ENCODE assay signal across 12 mouse cellular contexts in the genomic region with DNA sequence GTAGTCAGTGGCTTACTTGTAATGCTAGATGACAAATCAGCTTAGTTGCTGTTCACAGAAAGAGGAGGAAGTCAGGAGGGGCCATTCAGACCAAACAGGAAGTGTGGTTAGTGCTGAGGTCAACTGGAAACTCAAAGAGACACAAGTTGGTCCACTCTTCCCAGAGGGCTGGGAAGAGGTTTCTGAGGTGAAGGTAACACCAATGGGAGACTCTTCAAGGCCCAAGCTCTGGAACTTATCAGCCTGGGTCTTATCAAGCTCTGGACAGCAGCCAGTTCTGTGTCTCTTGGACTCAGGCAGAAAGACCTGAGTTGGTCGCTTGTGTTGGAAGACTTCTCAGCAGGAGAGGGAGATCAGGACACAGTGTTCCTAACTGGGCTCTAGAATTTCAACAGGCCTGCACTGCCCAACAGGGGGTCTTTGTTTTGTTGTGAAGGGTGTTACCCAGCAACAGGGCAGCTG. TPM values are rescaled to one million over a fixed set of nuclear protein-coding genes. Genes with fewer than 3 reads are reported as not detected.
DNase-seq lines count a peak whose midpoint lies in the region; ATAC-seq and TF ChIP-seq lines count a peak whose summit lies in the region.
"Had no signal": no experiment of that assay in that cellular context is flagged by ENCODE, and none has a peak within 500 bp of the region (broad histone marks: within the 10 kb centered on the region; RNA-seq: fewer than 3 reads in every experiment).

No protein-coding gene starts in this region.

- H3K9ac ChIP-seq in liver, postnatal 0 days (replicated peaks) = no peak overlapping the region
- H3K9ac ChIP-seq in hindbrain, embryonic 11.5 days (ENCODE audit: low read depth, low read length) = no peak overlapping the region
- H3K9ac ChIP-seq: neural tube, embryonic 12.5 days had no signal

- H3K4me3 ChIP-seq in liver, postnatal 0 days (ENCODE audit: low read depth, low read length) = no peak overlapping the region
- H3K4me3 ChIP-seq in hindbrain, embryonic 11.5 days (ENCODE audit: low read depth, low read length) = no peak overlapping the region
- H3K4me3 ChIP-seq: neural tube, embryonic 12.5 days had no signal

- peak overlapping the region; percentile 61 for H3K27ac ChIP-seq in liver, postnatal 0 days (ENCODE audit: low read depth)
- no peak overlapping the region for H3K27ac ChIP-seq in hindbrain, embryonic 11.5 days (ENCODE audit: low read depth, low read length)
- H3K27ac ChIP-seq: neural tube, embryonic 12.5 days had no signal

- WGBS in liver, postnatal 0 days (ENCODE audit: insufficient replicate concordance) = 13% methylated on average over 1 of the region's 1 CpGs
- WGBS in hindbrain, embryonic 11.5 days = 69% methylated on average over 1 of the region's 1 CpGs

- no peak for TF ChIP-seq CTCF in liver, postnatal 0 days (IDR thresholded peaks at IDR 0.05; ENCODE audit: low read depth)

- peak; percentile 16 for DNase-seq in adrenal gland, adult 2 months
- DNase-seq in adrenal gland, postnatal 25 days = no peak
- DNase-seq in spleen, postnatal 36 days (ENCODE audit: low spot score in 2 of 2) = peak; percentile 25 to 38
- no peak for DNase-seq in spleen, adult 18-20 months
- peak; percentile 24 for DNase-seq in liver, postnatal 0 days
- DNase-seq in cerebellum, adult 8-10 months = no peak
- DNase-seq in cerebellum, postnatal 4 days (ENCODE audit: low spot score in 2 of 2) = no peak
- no peak for DNase-seq in hindbrain, embryonic 11.5 days (ENCODE audit: low spot score)
- DNase-seq: adrenal gland, adult 8-10 months; gastrocnemius, postnatal 36 days had no signal

- ATAC-seq in liver, postnatal 0 days = peak; percentile 72
- ATAC-seq in hindbrain, embryonic 11.5 days (ENCODE audit: low FRiP score) = no peak

- no peak overlapping the region for H3K4me2 ChIP-seq in liver, postnatal 0 days (ENCODE audit: low read depth, low read length)
- H3K4me2 ChIP-seq in hindbrain, embryonic 11.5 days (replicated peaks; ENCODE audit: low read depth, low read length) = no peak overlapping the region
- H3K4me2 ChIP-seq: neural tube, embryonic 12.5 days had no signal

- peaks cover 12% of the 10 kb centered on the region for H3K4me1 ChIP-seq in liver, postnatal 0 days (ENCODE audit: insufficient read depth)
- H3K4me1 ChIP-seq in hindbrain, embryonic 11.5 days (replicated peaks; ENCODE audit: control insufficient read depth, insufficient read depth, low read length) = no peaks in the 10 kb centered on the region
- H3K4me1 ChIP-seq: neural tube, embryonic 12.5 days had no signal

- H3K27me3 ChIP-seq in liver, postnatal 0 days (ENCODE audit: insufficient read depth, low read length) = no peaks in the 10 kb centered on the region
- no peaks in the 10 kb centered on the region for H3K27me3 ChIP-seq in hindbrain, embryonic 11.5 days (ENCODE audit: control insufficient read depth, insufficient read depth, low read length)
- H3K27me3 ChIP-seq: neural tube, embryonic 12.5 days had no signal

- peak; percentile 77; the same call in 1 of the 2 replicates for TF ChIP-seq EP300 in liver, postnatal 0 days (IDR thresholded peaks at IDR 0.05; ENCODE audit: low read depth)

- no peaks in the 10 kb centered on the region for H3K36me3 ChIP-seq in liver, postnatal 0 days (replicated peaks; ENCODE audit: insufficient read depth, low read length)
- H3K36me3 ChIP-seq in hindbrain, embryonic 11.5 days (ENCODE audit: control insufficient read depth, insufficient read depth, low read length) = no peaks in the 10 kb centered on the region
- H3K36me3 ChIP-seq: neural tube, embryonic 12.5 days had no signal

- no peaks in the 10 kb centered on the region for H3K9me3 ChIP-seq in liver, postnatal 0 days (ENCODE audit: low read length)
- no peaks in the 10 kb centered on the region for H3K9me3 ChIP-seq in hindbrain, embryonic 11.5 days (ENCODE audit: control insufficient read depth, low read length)
- H3K9me3 ChIP-seq: neural tube, embryonic 12.5 days had no signal

RNA-seq across cellular contexts. Expression of gene Txndc2, which starts 32.8 kb away (rescaled TPM):
- total RNA-seq in adrenal gland, adult 2 months (2021) = 10 to 100 TPM; 12.8 to 40.9 TPM
- 0.19 and 0.61 TPM in 2 replicates for polyA plus RNA-seq in adrenal gland, adult 2 months (2012; rRNA removed)
- 39.6 and 47.1 TPM in 2 replicates for total RNA-seq in adrenal gland, postnatal 25 days (2021)
- not detected in 2 replicates for polyA plus RNA-seq in liver, postnatal 0 days (2015; fragmentation: Nextera tagmentation; extraction: Ambion mirVana)
- polyA plus RNA-seq in hindbrain, embryonic 11.5 days (2014; fragmentation: Nextera tagmentation; extraction: Ambion mirVana) = 0.10 TPM in 1 of 2 replicates, not detected in the other
- total RNA-seq: gastrocnemius, postnatal 36 days had no signal
- polyA plus RNA-seq: stomach, embryonic 16.5 days had no signal

Comparison
In these comparisons a context has a peak if more than half of its experiments do, and no peak if none do; other contexts are left out.
1. DNase-seq: peak in adrenal gland, adult 2 months (single experiment), spleen, postnatal 36 days (2 of 2) and liver, postnatal 0 days (single experiment); none in adrenal gland, postnatal 25 days (single experiment), spleen, adult 18-20 months (0 of 2), cerebellum, adult 8-10 months (single experiment), cerebellum, postnatal 4 days (0 of 2) and hindbrain, embryonic 11.5 days (single experiment).